Mouse (Mus musculus): ENCODE data around the gene Fbxl3. TPM values are rescaled to one million over a fixed set of nuclear protein-coding genes. Genes with fewer than 3 reads are reported as not detected.

The Fbxl3 gene
- polyA plus RNA-seq, 2 experiments, result 12.6 to 21.9 TPM

DNA sequence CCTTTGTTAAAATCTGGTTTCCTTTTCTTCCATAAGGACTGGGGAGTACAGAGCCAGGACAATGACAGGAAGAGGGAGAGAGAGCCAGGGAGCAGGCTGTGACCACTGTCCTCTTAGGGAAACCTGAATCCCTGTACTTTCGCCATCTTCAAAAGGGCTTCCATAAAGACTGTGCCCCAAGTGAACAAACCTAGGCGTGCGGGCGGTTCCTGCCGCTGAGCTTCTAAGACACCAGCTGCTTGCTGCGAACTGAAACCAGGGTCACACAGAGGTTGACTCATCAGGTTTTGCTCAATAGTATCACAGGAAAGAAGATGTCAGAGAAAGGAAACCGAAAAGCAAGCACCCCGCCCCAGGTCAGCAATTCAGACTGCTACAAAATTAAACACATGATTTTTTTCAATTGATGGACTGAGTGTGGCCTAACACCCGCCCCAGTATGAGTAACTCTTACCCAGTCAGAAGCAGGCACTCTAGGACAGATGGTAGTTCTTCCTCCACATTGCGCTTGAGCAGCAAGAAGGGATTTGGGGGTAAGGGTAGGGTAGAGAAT is 66.0 kb downstream of the Fbxl3 start:
- TF ChIP-seq CTCF (IDR thresholded peaks at IDR 0.05; ENCODE audit: low read depth) (no peak), EP300 (IDR thresholded peaks at IDR 0.05; ENCODE audit: low read depth) (no peak)
- DNase-seq (ENCODE audit: low read depth in 3 of 3, low spot score in 3 of 3) (no peak), ATAC-seq (ENCODE audit: insufficient read depth) (peak; percentile 23; the same call in 1 of the 2 replicates)
- H3K27ac ChIP-seq, result no peak overlapping the region
- H3K36me3 ChIP-seq (replicated peaks; ENCODE audit: control insufficient read depth, insufficient read depth, low read depth), result no peaks in the 10 kb centered on the region
- no peaks in the 10 kb centered on the region for H3K9me3 ChIP-seq (ENCODE audit: control insufficient read depth, low read length)
- no peaks in the 10 kb centered on the region for H3K27me3 ChIP-seq (ENCODE audit: control insufficient read depth, insufficient read depth, low read length)
- no peak overlapping the region for H3K4me2 ChIP-seq (ENCODE audit: low read depth)
- 0 out of 4 replicates have a peak, but pooled peaks cover 0 to 3% of the 10 kb centered on the region in 2 experiments for H3K4me1 ChIP-seq (replicated peaks; ENCODE audit: control insufficient read depth in 2 of 2, insufficient read depth in 2 of 2, low read length in 1 of 2)
- H3K9ac ChIP-seq (replicated peaks), result no peak overlapping the region
- no peak overlapping the region for H3K4me3 ChIP-seq (ENCODE audit: insufficient read depth in 1 of 2, low read depth in 2 of 2, low read length in 2 of 2)
- WGBS (ENCODE audit: insufficient replicate concordance), result 36% methylated on average over 10 of the region's 10 CpGs

Other genes with a start within 250 kb of the Fbxl3 start
- 2.9 and 3.5 TPM in 2 replicates for gene Kctd12, start 116.9 kb downstream of the Fbxl3 start, polyA plus RNA-seq (2012; rRNA removed)
- gene Kctd12, start 116.9 kb downstream of the Fbxl3 start, polyA plus RNA-seq (2014; fragmentation: Nextera tagmentation; extraction: Ambion mirVana), result 2.3 and 2.9 TPM in 2 replicates
- gene Acod1, start 52.6 kb downstream of the Fbxl3 start, polyA plus RNA-seq (2012; rRNA removed), result 0.03 and 0.08 TPM in 2 replicates
- 0.06 and 0.15 TPM in 2 replicates for gene Acod1, start 52.6 kb downstream of the Fbxl3 start, polyA plus RNA-seq (2014; fragmentation: Nextera tagmentation; extraction: Ambion mirVana)
- gene Cln5, start 29.4 kb downstream of the Fbxl3 start, polyA plus RNA-seq (2012; rRNA removed), result 6.7 and 9.7 TPM in 2 replicates
- 17.6 and 20.2 TPM in 2 replicates for gene Cln5, start 29.4 kb downstream of the Fbxl3 start, polyA plus RNA-seq (2014; fragmentation: Nextera tagmentation; extraction: Ambion mirVana)
- 5.7 and 8.2 TPM in 2 replicates for gene Mycbp2, start 247.2 kb upstream of the Fbxl3 start, polyA plus RNA-seq (2012; rRNA removed)
- gene Mycbp2, start 247.2 kb upstream of the Fbxl3 start, polyA plus RNA-seq (2014; fragmentation: Nextera tagmentation; extraction: Ambion mirVana), result 7.0 and 7.6 TPM in 2 replicates